Mouse (Mus musculus): Measurements from ENCODE around the gene Fam24b. TPM values are rescaled to one million over a fixed set of nuclear protein-coding genes. Genes with fewer than 3 reads are reported as not detected.

The Fam24b gene
- total RNA-seq, 2 experiments from 2014 or later, result not detected

DNA sequence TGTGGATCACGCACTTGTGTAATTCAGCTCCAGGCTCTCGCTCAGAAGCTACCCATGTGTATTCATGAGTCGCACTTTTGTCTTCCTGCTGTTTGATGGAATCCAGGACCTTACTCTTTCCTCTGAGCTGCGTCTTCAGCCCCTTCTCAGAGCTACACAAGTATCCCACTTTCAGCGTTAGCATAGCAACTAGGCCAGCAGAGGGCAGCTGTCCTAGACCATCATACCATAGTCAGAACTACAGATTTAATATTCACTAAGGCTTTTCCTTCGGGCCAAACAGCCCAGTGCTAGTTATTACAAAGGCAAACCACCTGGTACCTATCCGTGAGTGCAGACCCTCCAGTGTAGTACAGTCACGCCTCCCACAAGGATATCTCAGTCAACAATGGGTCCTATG lies 32.2 kb downstream of the Fam24b start:
- intact Hi-C loops (cut with DNase I), result no loop called here

More for the DNA sequence above, 32.2 kb downstream of the Fam24b start:
- no peak for DNase-seq

Other genes with a start within 250 kb of the Fam24b start
- not detected for gene 4933402N03Rik, start 183.2 kb downstream of the Fam24b start, total RNA-seq (2021)
- gene 5430419D17Rik, start 155.1 kb downstream of the Fam24b start, total RNA-seq (2021), result 10 to 100 TPM; 12.5 to 14.2 TPM
- under 1 TPM; 0.33 to 0.38 TPM for gene Cuzd1, start 7.2 kb downstream of the Fam24b start, total RNA-seq (2021)
- gene Fam24a, start 4.3 kb upstream of the Fam24b start, total RNA-seq (2021), result not detected
- 10 to 100 TPM; 11.9 to 14.1 TPM for gene 2310057M21Rik, start 33.2 kb upstream of the Fam24b start, total RNA-seq (2021)
- 10 to 100 TPM; 43.1 to 47.8 TPM for gene Pstk, start 41.6 kb upstream of the Fam24b start, total RNA-seq (2021)
- gene Ikzf5, start 81.0 kb upstream of the Fam24b start, total RNA-seq (2021), result 10 to 100 TPM; 34.2 to 37.2 TPM
- gene Acadsb, start 81.1 kb upstream of the Fam24b start, total RNA-seq (2021), result 100 to 1,000 TPM; 204 to 213 TPM
- gene Hmx3, start 213.4 kb upstream of the Fam24b start, total RNA-seq (2021), result not detected
- gene Hmx2, start 219.3 kb upstream of the Fam24b start, total RNA-seq (2021), result not detected
- 10 to 100 TPM; 26.6 to 34.1 TPM for gene Bub3, start 230.7 kb upstream of the Fam24b start, total RNA-seq (2021)

Measured in heart, postnatal 36 days (tissue).